Mouse (Mus musculus) hindbrain, embryonic 10.5 days (tissue): ENCODE results near the gene Dip2b. TPM values are rescaled to one million over a fixed set of nuclear protein-coding genes. Genes with fewer than 3 reads are reported as not detected.

Source experiments
- DNase-seq: peaks from one replicate; pipeline ENCODE4 v3.0.0-alpha.2; 2017; ENCODE audit warnings: low spot score
- H3K27ac ChIP-seq: fragments of 300-500 bp; sonication (generic); 2 replicates; pipeline ENCODE4 v1.5.1; 2016; ENCODE audit warnings: mild to moderate bottlenecking, moderate library complexity
- H3K27me3 ChIP-seq: fragments of 300-500 bp; sonication (generic); 2 replicates; pipeline ENCODE4 v1.6.1; 2016; ENCODE audit warnings: mild to moderate bottlenecking; ENCODE audit not compliant: poor library complexity, insufficient read depth, severe bottlenecking
- H3K36me3 ChIP-seq: fragments of 300-500 bp; sonication (generic); 2 replicates; pipeline ENCODE4 v1.6.1; 2016; ENCODE audit warnings: mild to moderate bottlenecking, moderate library complexity
- H3K4me1 ChIP-seq: fragments of 300-500 bp; sonication (generic); replicated peaks from 2 replicates; pipeline ENCODE4 v1.6.1; 2016; ENCODE audit warnings: mild to moderate bottlenecking
- H3K4me3 ChIP-seq: fragments of 300-500 bp; sonication (generic); 2 replicates; pipeline ENCODE4 v1.5.1; 2016; ENCODE audit warnings: mild to moderate bottlenecking, moderate library complexity
- H3K9me3 ChIP-seq: fragments of 300-500 bp; sonication (generic); 2 replicates; pipeline ENCODE4 v1.6.1; 2016; ENCODE audit warnings: mild to moderate bottlenecking, moderate library complexity
- WGBS: fragments of 180-500 bp; shearing (Covaris S2); methylation state at CpG from one replicate; pipeline ENCODE4 v1.1.7; 2016; 5-methylcytosine and 5-hydroxymethylcytosine counted together
- polyA plus RNA-seq: library from polyadenylated mRNA; unstranded; fragments of >200 nt; fragmentation: Nextera tagmentation; extraction: Ambion mirVana; gene quantifications from 2 replicates; pipeline ENCODE4 v1.2.1, GENCODE M21; 2016

Dip2b gene
- polyA plus RNA-seq, 1 experiment from 2014 or later: 18.9 TPM

DNA sequence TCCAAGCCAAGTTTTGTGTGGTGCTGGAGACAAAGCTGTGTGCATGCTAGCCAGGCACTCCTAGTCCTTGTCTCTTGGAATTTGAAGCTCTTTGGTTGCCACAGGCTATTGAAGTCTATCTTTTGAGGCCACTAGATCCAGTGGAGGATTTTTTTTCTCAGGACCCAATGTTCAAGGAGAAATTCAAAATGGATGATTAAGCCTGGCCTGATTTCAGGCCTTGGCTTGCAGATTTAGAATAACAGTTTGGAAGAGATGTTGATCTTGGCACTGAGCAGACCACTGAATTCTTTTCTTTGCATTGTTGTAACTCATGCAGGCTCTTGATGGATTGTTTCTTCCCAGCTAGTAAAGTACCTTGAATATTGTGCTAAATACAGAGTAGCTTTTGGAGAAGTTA is 62.7 kb downstream of the Dip2b start:
- Histone ChIP-seq H3K4me1 (peaks cover 30% of the 10 kb centered on the region), H3K4me3 (no peak overlapping the region), H3K9me3 (no peaks in the 10 kb centered on the region), H3K36me3 (no peaks in the 10 kb centered on the region), H3K27me3 (no peaks in the 10 kb centered on the region), H3K27ac (no peak overlapping the region)
- DNase-seq: no peak

DNA sequence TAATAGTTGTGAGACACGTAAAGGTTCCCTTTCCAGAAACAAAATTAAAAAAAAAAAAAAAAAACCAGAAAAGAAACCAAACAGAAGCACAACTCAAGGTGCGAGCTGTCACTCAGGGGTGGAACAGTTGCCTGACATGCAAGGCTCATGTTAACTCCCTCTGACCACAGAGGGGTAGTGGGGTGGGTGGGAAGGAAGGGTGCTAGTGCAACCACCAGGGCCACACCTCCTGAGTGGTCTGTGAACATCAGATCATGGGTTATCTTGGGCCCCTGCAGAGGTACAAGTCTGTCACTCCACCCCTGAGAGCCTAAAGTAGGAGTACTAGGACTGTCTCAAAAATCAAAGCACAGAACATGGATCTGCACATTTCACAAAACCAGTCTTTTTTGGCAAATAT is 65.7 kb downstream of the Dip2b start:
- H3K4me3 ChIP-seq: no peak overlapping the region
- H3K9me3 ChIP-seq: no peaks in the 10 kb centered on the region
- DNase-seq: no peak
- H3K36me3 ChIP-seq: no peaks in the 10 kb centered on the region
- no peaks in the 10 kb centered on the region for H3K27me3 ChIP-seq
- no peak overlapping the region for H3K27ac ChIP-seq
- 93% methylated on average over 2 of the region's 2 CpGs for WGBS
- H3K4me1 ChIP-seq: peaks cover 34% of the 10 kb centered on the region

DNA sequence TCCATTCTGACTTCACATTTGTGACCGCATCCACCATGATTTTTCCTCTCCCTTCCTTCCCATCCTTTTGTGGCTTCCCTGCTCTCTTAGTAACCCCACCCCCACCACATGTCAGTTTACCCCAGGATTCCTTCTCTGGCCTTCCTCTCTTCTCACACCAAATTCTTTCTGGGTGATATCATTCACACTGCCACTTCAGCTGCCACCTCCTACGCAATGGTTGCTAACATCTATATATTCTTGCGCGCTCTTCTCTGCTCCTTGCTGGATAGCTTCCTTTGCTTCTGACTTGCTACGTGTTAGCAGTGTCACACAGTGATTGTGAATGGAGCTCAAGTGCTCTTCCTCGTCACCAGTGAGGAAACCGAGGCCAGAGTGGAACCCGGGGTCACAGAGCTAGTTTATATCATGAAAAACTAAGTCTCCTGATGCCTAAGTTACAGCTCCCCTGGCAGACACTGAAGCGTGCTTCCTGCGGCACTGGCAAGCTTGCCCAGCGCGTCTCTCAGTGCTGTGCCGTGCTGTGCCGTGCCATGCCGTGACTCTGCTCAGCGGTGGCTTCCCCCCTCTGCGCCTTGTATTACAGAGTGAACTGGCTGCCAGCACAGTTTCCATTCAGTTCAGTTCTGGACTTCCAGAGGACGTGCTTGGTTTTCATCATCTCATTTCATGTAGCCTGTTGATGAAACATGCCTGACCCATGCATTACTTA is 69.8 kb downstream of the Dip2b start:
- no peaks in the 10 kb centered on the region for H3K27me3 ChIP-seq
- peaks cover 20% of the 10 kb centered on the region for H3K4me1 ChIP-seq
- no peak overlapping the region for H3K27ac ChIP-seq
- H3K9me3 ChIP-seq: no peaks in the 10 kb centered on the region
- 93% methylated on average over 18 of the region's 18 CpGs for WGBS
- no peak overlapping the region for H3K4me3 ChIP-seq
- no peak for DNase-seq
- H3K36me3 ChIP-seq: no peaks in the 10 kb centered on the region

DNA sequence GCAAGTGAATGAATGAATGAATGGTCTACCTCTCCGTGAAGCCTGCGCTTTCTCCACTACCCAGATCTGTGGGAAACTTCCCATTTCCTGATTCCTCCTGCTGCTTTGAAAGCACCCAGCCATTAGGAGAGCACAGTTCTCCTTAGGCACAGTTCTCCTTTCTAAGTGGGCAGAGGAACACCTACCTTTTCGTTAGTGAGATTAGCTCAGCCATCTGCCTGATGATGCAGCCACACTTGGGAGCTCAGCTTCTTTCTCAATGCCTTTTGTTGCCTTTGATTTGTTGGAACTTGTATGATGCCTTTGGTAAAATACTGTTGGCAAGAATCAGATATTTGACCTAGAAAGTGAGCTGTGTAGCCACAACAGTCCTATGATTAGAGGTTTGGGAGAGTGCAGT is 71.5 kb downstream of the Dip2b start:
- no peak for DNase-seq
- H3K9me3 ChIP-seq: no peaks in the 10 kb centered on the region
- H3K4me3 ChIP-seq: no peak overlapping the region
- no peak overlapping the region for H3K27ac ChIP-seq
- H3K27me3 ChIP-seq: no peaks in the 10 kb centered on the region
- H3K4me1 ChIP-seq: peaks cover 33% of the 10 kb centered on the region
- 86% methylated on average over 3 of the region's 3 CpGs for WGBS
- no peaks in the 10 kb centered on the region for H3K36me3 ChIP-seq

DNA sequence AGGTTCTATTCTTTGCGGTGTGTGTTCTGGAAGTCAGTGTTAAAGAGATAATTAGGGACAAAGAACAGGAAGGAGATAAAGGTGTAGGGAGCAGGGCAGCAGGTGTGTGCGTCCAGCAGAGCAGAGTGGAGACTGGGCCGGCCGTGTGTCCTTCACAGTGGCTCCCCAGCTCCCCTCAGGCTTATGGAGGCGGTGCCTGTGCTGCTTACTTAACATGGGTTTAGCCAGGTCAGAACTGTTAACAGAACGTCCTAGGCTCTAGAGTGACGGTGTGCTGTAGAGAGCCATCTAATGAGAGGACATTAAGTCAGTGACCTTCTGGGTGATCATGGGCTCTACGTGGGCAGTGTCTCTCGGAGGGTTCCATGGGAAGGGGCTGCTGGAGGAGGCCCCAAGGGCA is 73.4 kb downstream of the Dip2b start:
- Histone ChIP-seq H3K27me3 (no peaks in the 10 kb centered on the region), H3K36me3 (peaks cover 12% of the 10 kb centered on the region), H3K4me1 (peaks cover 33% of the 10 kb centered on the region), H3K9me3 (no peaks in the 10 kb centered on the region), H3K4me3 (no peak overlapping the region), H3K27ac (no peak overlapping the region)
- no peak for DNase-seq
- WGBS: 76% methylated on average over 9 of the region's 9 CpGs

DNA sequence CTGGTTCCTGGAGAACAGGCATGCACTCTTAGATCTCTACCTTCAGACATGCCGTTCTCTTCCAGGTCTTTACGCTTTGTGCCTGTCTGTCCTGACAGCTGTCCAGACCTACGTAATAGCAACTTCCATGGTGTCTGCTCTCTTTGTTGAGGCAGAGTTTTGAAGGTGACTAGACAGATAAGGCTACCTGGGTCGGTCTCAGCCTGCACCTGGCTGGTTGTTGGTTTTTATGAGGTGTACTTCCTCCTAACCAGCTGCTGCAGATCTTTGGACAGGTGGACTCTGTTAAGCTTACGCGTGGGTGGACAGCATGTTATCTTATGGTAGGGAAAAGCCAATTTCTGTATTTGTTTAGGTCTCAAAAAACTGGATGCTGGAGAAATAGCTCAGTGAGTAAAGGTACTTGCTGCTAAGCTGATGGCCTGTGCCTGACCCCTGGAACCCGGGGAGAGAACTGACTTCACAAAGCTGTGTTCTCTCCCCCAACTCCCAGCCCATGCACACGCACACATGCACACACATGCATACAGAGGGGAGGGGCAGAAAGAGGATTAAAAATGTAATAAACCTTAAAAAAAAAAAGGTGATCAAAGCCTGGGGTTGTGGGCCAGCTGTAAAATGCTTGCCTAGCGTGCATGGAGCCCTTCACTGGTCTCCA is 74.0 kb downstream of the Dip2b start:
- Histone ChIP-seq H3K27me3 (no peaks in the 10 kb centered on the region), H3K36me3 (peaks cover 17% of the 10 kb centered on the region), H3K4me1 (peaks cover 33% of the 10 kb centered on the region), H3K27ac (peak overlapping the region; percentile 9; the same call in 1 of the 2 replicates), H3K9me3 (no peaks in the 10 kb centered on the region), H3K4me3 (no peak overlapping the region)
- WGBS: 88% methylated on average over 9 of the region's 9 CpGs
- DNase-seq: no peak

DNA sequence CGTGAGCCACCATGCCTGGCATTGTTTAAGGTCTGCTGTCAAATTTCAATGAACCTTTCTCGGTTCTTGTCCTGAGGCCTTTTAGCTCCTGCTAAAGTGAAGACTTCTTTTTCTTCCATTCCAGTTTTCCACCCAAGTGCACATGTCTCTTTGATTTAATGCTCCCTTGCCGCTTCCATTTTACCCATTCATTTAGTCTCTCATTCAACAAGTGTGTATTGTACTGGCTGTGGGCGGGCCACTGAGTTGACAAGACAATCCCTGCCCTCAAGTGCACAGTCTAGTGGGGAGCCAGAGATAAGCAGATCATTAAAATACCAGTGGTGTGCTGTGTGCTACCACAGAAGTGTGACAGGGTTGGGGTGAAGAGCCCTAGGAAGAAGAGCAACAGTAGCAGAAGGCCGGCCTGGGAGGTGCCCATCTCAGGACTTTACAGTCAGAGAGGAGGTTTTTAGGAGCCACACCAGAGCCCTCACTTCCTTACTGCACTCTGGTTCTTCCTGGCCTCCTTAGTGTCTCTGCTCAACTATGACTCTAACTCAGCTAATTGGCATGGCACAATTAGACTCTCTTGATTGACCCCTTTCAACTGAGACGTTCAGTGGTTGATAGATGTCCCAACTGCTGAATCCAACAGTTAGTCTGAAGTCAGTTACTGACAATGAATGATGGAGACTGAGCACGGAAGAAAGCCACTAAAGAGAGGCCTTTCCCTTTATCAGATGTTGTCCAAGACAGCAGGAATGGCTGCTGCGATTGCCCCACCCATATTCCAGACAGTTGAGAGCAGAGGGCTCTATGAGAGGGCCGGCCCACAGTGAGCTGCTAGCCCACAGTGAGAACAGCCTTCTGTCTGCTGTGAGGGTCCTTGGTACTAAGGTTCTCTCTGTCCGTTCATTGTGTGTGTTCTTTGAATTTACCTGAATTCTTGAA is 75.1 kb downstream of the Dip2b start:
- 52% methylated on average over 10 of the region's 10 CpGs for WGBS
- peak; percentile 37 for DNase-seq
- H3K4me3 ChIP-seq: no peak overlapping the region
- H3K27me3 ChIP-seq: no peaks in the 10 kb centered on the region
- H3K9me3 ChIP-seq: no peaks in the 10 kb centered on the region
- peak overlapping the region; percentile 9; the same call in 1 of the 2 replicates for H3K27ac ChIP-seq
- H3K36me3 ChIP-seq: peaks cover 29% of the 10 kb centered on the region
- H3K4me1 ChIP-seq: peaks cover 29% of the 10 kb centered on the region

DNA sequence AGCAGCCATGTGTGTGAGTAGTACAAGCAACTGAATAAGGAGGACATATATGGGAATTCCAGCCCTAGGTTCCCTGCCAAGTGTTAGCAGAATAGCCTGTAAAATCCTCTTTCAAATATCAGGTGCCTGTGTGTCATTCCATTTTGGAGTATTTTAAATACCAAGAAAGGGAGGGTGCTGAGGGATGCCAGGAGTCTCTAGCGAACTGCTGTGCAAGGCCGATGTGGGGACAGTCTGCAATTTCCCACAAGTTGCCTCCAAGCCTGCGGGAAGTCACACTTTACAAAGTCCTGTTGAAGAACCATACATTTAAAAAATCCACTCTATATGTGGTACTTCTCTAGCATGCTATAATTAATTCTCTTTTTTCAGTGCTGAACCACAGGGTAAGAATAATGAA is 77.0 kb downstream of the Dip2b start:
- peaks cover 29% of the 10 kb centered on the region for H3K4me1 ChIP-seq
- H3K27ac ChIP-seq: no peak overlapping the region
- no peaks in the 10 kb centered on the region for H3K9me3 ChIP-seq
- H3K27me3 ChIP-seq: no peaks in the 10 kb centered on the region
- H3K36me3 ChIP-seq: peaks cover 38% of the 10 kb centered on the region
- H3K4me3 ChIP-seq: no peak overlapping the region
- WGBS: 90% methylated on average over 3 of the region's 3 CpGs
- no peak for DNase-seq

DNA sequence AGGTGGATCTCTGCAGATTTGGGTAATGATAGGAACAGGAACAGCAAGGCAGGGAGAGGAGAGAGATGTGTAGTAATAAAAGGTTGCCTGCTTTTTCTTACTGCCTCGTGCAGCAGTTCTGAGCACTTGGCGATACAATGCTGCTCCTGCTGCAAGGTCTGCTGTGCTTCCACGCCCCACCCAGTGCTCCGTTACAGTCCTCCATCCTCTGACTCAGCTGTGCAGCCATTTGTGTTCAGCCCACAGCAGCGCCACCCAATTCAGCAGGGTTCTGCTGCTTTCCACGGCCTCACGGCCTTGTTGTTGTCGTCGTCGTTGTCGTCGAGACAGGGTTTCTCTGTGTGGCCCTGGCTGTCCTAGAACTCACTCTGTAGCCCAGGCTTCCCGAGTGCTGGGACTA is 77.9 kb downstream of the Dip2b start:
- Histone ChIP-seq H3K36me3 (peaks cover 39% of the 10 kb centered on the region), H3K4me1 (peaks cover 29% of the 10 kb centered on the region), H3K27me3 (no peaks in the 10 kb centered on the region), H3K27ac (no peak overlapping the region), H3K4me3 (no peak overlapping the region), H3K9me3 (no peaks in the 10 kb centered on the region)
- WGBS: 90% methylated on average over 13 of the region's 13 CpGs
- no peak for DNase-seq

DNA sequence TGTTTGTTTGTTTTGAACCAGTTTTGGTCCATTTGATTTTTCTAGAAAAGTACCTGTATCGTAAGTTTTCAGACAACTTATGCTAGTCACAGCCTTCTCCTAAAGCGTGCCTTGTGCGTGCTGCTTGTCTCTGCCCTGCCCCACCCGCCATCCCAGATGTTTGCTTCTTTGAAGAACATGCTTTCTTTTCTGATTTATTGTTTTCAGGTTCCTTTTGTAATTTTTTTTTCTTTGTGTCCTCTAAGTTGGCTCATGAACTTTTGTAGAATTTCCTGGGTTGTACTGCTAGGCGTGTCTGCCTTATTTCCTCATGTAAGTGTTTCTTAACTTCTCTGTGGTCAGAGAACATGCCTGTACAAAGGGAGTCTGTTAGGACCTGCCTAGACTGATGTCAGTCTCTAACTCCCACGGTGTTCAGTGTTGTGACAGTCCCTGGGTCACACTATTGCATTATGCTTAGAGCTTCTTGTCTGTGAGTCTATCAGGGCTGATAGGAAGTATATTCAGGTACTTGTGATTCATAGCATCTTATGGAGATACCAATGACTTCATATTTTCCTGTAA is 80.8 kb downstream of the Dip2b start:
- WGBS: 91% methylated on average over 6 of the region's 6 CpGs
- Histone ChIP-seq H3K4me1 (peaks cover 11% of the 10 kb centered on the region), H3K27me3 (no peaks in the 10 kb centered on the region), H3K9me3 (no peaks in the 10 kb centered on the region), H3K36me3 (peaks cover 43% of the 10 kb centered on the region), H3K27ac (no peak overlapping the region), H3K4me3 (no peak overlapping the region)
- no peak for DNase-seq

DNA sequence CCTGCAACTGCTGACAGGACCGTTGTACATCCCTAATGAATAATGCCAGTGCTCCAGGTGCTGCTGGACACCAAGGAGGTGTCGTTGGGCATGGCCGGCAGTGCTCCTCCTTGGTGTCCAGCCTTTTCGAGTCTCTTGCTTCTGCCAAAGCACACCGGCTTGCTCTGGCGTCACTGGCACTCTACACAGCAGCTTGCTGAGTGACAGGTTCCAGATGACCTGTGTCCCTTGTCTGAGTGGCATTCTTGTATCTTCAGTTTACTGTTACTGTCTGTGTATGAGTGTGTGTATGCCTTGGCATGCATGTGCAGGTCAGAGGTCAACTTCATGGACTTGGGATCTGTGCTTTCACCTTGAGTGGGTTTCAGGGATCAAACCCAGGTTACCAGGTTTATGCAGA is 83.0 kb downstream of the Dip2b start:
- Histone ChIP-seq H3K4me1 (peaks cover 20% of the 10 kb centered on the region), H3K27me3 (no peaks in the 10 kb centered on the region), H3K4me3 (no peak overlapping the region), H3K9me3 (no peaks in the 10 kb centered on the region), H3K27ac (no peak overlapping the region), H3K36me3 (peaks cover 40% of the 10 kb centered on the region)
- WGBS: 88% methylated on average over 6 of the region's 6 CpGs
- no peak for DNase-seq

DNA sequence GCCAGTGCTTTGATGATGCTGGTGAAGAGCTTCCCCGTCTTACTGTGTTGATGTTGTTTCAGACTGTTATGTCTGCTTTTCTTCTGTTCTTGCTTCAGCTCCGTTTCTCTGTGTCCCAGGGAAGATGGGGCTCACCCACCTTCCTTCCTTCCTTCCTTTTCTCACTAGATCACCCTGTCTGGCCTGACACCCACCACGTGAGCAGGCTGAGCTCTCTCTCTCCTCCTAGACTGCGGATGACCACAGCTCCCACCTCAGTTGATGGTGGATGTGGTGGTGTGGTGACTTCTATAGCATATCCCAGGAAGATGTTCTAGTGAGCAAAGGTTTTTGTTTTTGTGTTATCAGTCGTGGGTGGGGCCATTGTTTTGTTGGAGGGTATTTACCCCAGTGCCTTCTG is 85.4 kb downstream of the Dip2b start:
- 74% methylated on average over 5 of the region's 5 CpGs for WGBS
- Histone ChIP-seq H3K4me3 (no peak overlapping the region), H3K9me3 (no peaks in the 10 kb centered on the region), H3K27me3 (no peaks in the 10 kb centered on the region), H3K36me3 (peaks cover 17% of the 10 kb centered on the region), H3K27ac (no peak overlapping the region), H3K4me1 (peaks cover 24% of the 10 kb centered on the region)
- no peak for DNase-seq
